Mouse (Mus musculus) cerebellum, adult 18-20 months (tissue): Measurements from ENCODE around the gene Gm26661.

Source experiments
- DNase-seq, 2 experiments: peaks; one replicate each; pipeline ENCODE4 v3.0.0; 2021

Gm26661 gene

GRCm38 (mm10) chr14:7791532-7792159 is at the start of gene Gm26661:
Gene Gm26661 (plus strand): TSS chr14:7791587.
- DNase-seq, result peak; percentile 53 to 60

DNA sequence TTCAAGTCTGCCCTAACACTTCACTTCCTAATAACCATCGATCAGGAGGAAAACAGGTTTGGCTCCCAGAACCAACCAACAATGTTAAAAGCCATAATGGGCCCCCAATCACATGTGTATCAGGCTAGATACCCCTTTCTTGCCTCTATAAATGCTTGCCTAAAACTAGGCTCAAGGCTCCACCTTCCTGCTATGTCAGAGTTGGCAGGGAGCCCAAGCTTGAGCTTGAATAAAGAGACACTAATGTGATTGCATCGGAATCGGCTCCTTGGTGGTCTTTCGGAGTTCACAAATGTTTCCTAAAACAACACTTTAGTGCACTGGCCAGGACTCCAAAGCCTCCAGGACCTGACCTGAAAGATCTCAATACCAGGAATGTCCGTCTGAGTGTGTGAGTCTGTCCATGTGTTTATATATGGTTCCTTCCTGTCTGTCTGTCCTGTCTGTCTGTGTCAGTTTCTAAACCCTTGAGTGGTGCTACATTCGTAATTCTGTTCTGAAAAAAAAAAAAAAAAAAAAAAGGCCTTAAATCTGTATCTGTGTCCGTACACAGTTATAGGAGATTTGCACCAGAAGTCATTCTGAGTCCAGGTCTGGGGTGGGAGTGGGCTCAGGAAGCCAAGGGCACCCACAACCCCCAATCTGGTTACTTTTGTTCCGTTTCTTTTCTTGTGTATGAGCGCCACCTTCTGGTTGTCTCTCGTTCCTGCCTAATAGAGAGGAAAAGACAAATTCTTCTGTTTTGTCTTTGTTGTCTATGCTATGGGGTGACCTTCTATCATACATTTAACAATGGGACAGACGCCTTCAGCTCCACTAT is 42.2 kb upstream of the Gm26661 start:
- DNase-seq, result peak; percentile 30 to 48

GRCm38 (mm10) chr14:7749764-7750089 is 41.7 kb upstream of the Gm26661 start:
- DNase-seq, result no peak

DNA sequence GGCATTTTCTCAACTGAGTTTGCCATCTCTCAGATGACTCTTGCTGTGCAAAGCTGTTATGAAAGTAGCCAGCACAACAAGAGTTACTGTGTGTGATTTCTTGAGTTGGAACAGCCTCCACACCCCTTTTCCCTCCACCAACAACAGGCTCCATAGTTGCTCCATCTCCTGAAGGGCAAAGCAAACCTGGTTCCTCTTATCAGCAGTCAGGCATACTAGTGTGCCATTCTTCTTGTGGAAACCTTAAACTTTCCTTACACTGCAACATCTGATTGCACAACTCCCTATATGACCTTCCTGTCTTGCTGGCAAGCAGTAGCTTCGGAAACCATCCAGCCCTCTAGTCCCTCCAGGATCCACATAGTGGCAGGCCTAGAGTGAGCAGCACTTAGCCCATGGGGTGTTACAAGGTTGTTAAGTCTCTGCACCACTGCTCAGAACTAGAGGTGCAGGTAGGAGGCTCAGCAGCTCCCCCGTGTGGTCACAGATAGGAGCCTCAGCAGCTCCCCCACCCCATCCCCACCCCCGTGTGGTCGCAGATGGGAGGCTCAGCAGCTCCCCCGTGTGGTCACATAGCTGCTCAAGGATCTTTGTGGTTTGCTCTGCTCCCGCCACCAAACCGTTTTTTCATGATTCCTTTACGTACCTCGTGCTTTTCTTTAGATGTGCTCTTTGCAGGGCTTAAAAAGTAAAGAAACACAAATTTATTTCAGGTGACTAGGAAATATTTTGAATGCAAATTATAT is 25.6 kb upstream of the Gm26661 start:
- DNase-seq, result peak; percentile 54 to 66

- DNase-seq, result no peak
These were observed 17.5 kb upstream of the Gm26661 start for GRCm38 (mm10) chr14:7773714-7774389.

DNA sequence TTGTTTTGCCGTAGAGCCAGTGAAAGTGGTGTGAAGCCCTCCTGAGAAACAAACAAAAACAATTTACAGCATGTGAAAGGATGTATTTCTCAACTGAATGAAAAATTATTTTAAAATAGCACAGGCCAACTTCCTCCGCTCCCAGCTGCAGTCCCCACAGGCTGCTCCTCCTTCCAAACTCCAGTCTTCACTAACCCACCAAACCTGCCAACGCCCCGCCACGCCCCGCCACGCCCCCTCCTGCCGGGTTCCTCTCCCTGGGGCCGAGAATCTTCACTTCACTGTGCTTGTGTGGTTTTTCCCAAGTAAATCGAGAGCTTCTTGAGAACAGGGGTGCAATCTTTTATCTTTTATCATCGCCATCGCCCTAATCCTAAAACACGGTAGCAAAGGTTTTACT is 5.3 kb upstream of the Gm26661 start:
- no peak for DNase-seq

GRCm38 (mm10) chr14:7789266-7790030 is 1.9 kb upstream of the Gm26661 start:
- DNase-seq, result no peak

DNA sequence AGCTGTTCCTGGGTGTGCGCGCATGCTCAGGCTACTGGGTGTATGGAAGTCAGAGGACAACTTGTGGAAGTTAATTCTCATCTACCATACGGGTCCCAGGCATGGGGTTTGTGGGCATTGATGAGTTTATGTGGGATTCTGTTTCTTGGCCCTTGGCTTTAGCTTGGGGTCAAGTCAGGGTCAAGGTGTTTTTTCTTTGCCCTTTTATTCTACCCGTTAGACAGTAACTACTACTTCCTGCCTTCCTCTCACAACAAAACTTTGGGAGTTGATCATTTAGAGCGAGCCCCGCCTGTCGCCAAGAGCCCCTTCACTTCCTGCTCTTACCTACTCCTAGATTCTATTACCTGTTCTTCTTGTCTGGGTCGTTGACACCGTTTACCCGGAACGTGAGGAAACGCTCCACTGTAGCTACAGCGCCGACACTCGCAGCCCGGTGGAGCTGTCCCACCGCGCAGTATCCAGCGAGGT is 291 bp upstream of the Gm26661 start:
- no peak for DNase-seq

DNA sequence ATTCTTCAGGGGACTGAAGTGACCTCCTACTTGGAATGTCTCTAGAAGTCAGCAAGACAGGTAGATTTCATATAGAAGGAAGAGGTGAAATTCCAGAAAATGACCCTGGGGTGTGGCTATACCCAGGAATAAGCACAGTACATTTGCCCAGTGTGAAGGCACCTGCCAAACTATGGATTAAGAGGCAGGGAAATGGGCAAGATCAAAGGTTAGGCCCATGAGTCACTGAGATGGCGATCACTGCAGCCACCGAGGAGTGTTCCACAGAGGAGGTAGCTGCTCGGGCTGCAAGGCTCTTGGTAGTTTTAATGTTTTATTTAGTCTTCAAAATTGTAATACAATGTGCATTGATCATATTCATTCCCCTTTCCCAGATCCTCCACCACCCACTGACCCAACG is 4.6 kb downstream of the Gm26661 start:
- no peak for DNase-seq

- DNase-seq, result no peak
These were observed 9.2 kb downstream of the Gm26661 start for GRCm38 (mm10) chr14:7800611-7801010.

DNA sequence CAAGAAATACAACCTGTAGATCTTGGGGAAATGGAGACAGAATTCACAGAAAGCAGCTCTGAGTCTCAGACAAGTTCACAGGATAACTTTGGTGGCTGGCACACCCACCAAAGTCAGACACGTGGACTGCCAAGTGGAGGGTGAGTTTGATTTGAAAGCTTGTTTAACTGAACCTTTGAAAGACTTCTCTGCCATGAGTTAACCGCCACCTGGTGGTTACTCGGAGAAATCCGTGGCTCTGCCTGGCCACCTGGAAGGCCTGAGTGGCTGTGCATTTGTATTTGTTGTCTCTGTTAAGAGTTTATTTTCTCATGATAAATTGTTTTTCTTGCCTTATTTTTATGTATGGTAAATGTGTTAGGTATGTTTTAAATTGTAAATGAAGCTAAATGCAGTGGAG is 10.4 kb downstream of the Gm26661 start:
- DNase-seq, result peak; percentile 69

DNA sequence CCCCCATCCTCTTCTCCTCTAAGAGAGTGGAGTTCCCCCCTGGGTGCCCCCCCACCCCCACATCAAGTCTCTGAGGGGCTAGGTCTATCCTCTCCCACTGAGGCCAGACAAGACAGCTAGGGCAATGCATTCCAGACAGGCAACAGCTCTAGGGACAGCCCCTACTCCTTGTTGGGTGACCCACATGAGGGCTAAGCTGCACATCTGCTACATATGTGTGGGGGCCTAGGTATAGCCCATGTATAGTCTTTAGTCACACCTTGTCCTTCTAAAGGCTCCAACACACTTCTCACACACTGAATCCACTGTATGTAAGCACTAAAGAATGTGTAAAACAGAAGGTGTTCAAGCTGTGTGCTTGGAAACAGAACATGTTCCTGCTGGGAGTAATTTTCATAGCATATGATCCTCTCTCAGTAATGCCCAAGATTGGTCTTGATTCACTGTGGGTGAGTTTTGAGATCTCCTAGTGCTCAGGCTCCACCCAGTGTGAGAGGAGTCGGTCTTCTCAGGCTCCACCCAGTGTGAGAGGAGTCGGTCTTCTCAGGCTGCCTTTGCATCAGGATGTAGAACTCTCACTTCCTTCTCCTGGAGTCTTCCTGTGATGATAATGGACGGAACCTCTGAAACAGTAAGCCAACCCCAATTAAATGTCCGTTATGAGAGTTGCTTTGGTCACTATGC is 12.6 kb downstream of the Gm26661 start:
- DNase-seq, result peak; percentile 62 to 71

DNA sequence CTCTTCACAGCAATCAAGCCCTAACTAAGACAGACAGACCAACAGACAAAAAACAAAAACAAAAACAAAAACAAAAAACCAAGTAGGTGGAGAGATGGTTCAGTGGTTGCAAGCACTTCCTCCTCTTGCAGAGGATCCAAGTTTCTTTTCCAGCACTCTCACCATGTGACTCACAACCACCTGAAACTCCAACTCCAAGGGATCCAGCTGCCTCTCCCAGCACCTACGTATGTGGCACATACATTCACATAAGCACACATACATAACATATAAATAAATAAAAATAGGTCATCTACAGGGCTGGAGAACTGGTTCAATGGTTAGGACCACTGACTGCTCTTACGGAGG is 13.1 kb downstream of the Gm26661 start:
- DNase-seq, result no peak

GRCm38 (mm10) chr14:7807711-7808110 is 16.3 kb downstream of the Gm26661 start:
- no peak for DNase-seq

- DNase-seq, result no peak
These were observed 17.2 kb downstream of the Gm26661 start for GRCm38 (mm10) chr14:7808501-7808981.

DNA sequence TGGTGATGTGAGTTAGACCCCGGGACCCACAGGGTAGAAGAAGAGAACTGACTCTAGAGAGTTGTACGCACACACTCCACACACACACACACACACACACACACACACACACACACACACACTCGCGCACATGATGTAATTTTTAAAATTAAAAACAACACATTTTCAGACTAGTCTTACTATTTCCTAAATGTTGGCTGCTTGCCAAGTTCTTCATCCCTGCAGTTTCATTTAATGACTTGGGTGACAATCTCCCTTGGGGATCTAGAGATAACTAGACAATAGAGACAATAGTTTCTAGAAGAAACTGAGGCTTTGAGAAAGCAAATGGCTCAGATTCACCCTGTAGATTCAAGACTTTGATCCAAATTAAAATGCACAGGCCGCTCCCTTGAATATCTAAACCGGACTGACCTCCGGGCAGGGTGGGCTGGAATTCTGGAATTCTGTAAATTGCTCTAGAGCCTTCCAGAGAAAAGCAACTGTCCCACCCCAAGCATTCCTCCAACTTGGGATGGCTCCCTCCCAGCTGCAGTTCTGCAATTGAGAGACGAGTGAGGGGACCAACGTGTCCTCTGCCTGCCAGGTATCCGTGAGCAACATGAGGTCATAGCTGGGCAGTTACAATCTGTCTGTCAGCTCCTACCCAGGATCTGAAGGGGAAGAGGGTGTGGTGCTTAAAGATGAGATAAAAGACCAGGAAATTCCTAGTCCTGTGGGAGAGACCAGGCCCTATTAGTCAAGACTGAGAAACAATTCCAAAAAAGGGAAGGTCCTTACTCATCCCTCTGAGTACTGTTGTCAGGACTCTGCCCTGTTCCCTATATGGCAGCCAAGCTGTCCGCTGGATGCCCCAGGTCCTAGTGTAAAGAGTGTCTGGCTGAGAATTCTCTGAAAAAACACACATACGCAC is 17.9 kb downstream of the Gm26661 start:
- DNase-seq, result no peak

GRCm38 (mm10) chr14:7817770-7818462 is 26.5 kb downstream of the Gm26661 start, which contains the start of gene Flnb:
Gene Flnb (plus strand): TSS chr14:7817957.
- peak; percentile 98 to 99 for DNase-seq

DNA sequence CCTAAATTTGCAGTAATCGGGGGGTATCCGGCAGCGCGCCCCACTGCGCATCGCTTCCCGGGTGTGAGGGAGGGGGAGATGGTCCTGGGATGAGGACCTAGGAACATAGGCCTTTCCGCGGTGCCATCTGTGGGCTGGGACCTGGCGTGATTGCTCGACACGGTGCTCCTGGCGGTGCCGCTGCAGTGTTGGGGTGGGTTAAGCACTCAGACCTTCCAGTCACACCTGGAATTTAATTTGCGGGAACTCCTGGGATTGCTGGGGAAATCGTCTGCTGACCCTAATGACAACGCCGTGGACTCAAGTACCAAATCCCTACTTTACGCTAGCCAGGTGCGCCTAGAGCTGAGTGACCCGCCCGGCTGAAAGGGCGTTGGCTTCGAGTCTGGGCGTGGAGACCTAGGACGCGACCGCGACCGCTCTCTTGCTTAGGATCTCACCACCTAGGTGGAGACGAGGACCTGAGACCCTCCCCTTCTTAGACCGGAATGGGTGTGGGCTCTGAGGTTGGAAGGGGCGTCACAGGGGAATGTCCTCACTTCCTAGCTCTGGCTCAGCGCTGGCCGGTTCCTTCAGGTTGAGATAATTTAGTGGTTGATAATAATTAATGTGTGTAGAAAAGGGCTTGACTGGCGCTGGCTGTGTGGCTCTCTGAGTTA is 27.2 kb downstream of the Gm26661 start:
- DNase-seq, result peak; percentile 49 to 56

DNA sequence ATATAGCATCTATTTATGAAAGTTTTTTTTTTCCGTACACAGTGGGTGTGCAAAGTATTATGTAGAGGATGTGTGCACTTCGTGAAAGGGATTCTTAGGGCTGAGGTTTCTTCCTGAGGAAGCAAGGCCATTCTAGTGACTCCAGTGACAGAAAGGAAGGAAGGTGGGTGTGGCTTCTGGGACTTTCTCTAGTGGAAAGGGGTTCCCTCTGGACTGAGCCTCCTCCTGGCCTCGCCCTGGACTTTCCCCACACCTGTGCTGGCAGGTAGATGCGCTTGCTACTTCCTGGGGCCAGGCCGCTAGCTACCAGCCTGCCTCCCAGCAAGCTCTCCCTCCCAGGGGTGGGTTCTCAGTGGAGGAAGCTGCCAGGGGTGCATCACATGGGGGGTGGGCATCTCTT is 28.1 kb downstream of the Gm26661 start:
- DNase-seq, result peak in 1 of 2 experiments; percentile 27
